Mouse (Mus musculus): ENCODE data around the gene Thbs1. TPM values are rescaled to one million over a fixed set of nuclear protein-coding genes. Genes with fewer than 3 reads are reported as not detected.

Thbs1 gene
- polyA plus RNA-seq (2016; fragmentation: Nextera tagmentation; extraction: Ambion mirVana) = 89.8 and 110 TPM in 2 replicates

- WGBS = under 1% methylated on average over 36 of the region's 36 CpGs
Measured at GRCm38 (mm10) chr2:118111488-118112131, at the start of gene Thbs1. TSS of gene Thbs1 (plus strand) at chr2:118111876.

GRCm38 (mm10) chr2:118064121-118064764 lies 47.4 kb upstream of the Thbs1 start:
- H3K4me3 ChIP-seq = no peak overlapping the region
- 91% methylated on average over 11 of the region's 11 CpGs for WGBS
- no peaks in the 10 kb centered on the region for H3K4me1 ChIP-seq
- H3K36me3 ChIP-seq = no peaks in the 10 kb centered on the region
- no peaks in the 10 kb centered on the region for H3K9me3 ChIP-seq (replicated peaks)
- H3K4me2 ChIP-seq (replicated peaks) = no peak overlapping the region
- H3K9ac ChIP-seq = no peak overlapping the region
- no peak for ATAC-seq (ENCODE audit: low FRiP score)
- no peaks in the 10 kb centered on the region for H3K27me3 ChIP-seq
- no peak overlapping the region for H3K27ac ChIP-seq

More at GRCm38 (mm10) chr2:118111488-118112131, at the start of gene Thbs1:
- Histone ChIP-seq H3K9me3 (replicated peaks) (no peaks in the 10 kb centered on the region), H3K27ac (no peak within 1 kb of the TSS), H3K4me2 (replicated peaks) (peak within 1 kb of the TSS; percentile 92), H3K9ac (peak within 1 kb of the TSS; percentile 59), H3K36me3 (0 out of 2 replicates have a peak, but pooled peaks cover 3% of the 10 kb centered on the region), H3K4me3 (peak within 1 kb of the TSS; percentile 50), H3K27me3 (peaks cover 22% of the 10 kb centered on the region), H3K4me1 (peaks cover 24% of the 10 kb centered on the region)
- ATAC-seq (ENCODE audit: low FRiP score) = peak; percentile 78

- Histone ChIP-seq H3K4me1 (no peaks in the 10 kb centered on the region), H3K4me2 (replicated peaks) (no peak overlapping the region), H3K36me3 (no peaks in the 10 kb centered on the region), H3K27ac (no peak overlapping the region), H3K4me3 (no peak overlapping the region), H3K9ac (no peak overlapping the region), H3K9me3 (replicated peaks) (no peaks in the 10 kb centered on the region), H3K27me3 (no peaks in the 10 kb centered on the region)
- ATAC-seq (ENCODE audit: low FRiP score) = no peak
- 81% methylated on average over 8 of the region's 8 CpGs for WGBS
Measured at GRCm38 (mm10) chr2:118066065-118066770, 45.5 kb upstream of the Thbs1 start.

- H3K27ac ChIP-seq = no peak overlapping the region
- no peaks in the 10 kb centered on the region for H3K27me3 ChIP-seq
- H3K4me1 ChIP-seq = no peaks in the 10 kb centered on the region
- no peaks in the 10 kb centered on the region for H3K36me3 ChIP-seq
- no peak overlapping the region for H3K4me3 ChIP-seq
- H3K9ac ChIP-seq = no peak overlapping the region
- WGBS = 77% methylated on average over 5 of the region's 5 CpGs
- H3K4me2 ChIP-seq (replicated peaks) = no peak overlapping the region
- no peaks in the 10 kb centered on the region for H3K9me3 ChIP-seq (replicated peaks)
- no peak for ATAC-seq (ENCODE audit: low FRiP score)
Measured at GRCm38 (mm10) chr2:118069975-118070374, 41.7 kb upstream of the Thbs1 start.

- Histone ChIP-seq H3K9me3 (replicated peaks) (no peaks in the 10 kb centered on the region), H3K27ac (no peak overlapping the region), H3K4me3 (no peak overlapping the region), H3K9ac (no peak overlapping the region), H3K36me3 (no peaks in the 10 kb centered on the region), H3K4me2 (replicated peaks) (no peak overlapping the region), H3K27me3 (no peaks in the 10 kb centered on the region), H3K4me1 (no peaks in the 10 kb centered on the region)
- WGBS = 85% methylated on average over 7 of the region's 7 CpGs
- no peak for ATAC-seq (ENCODE audit: low FRiP score)
Measured at GRCm38 (mm10) chr2:118072811-118073372, 38.8 kb upstream of the Thbs1 start.

- H3K36me3 ChIP-seq = no peaks in the 10 kb centered on the region
- H3K4me2 ChIP-seq (replicated peaks) = no peak overlapping the region
- 31% methylated on average over 2 of the region's 2 CpGs for WGBS
- no peak overlapping the region for H3K27ac ChIP-seq
- H3K27me3 ChIP-seq = no peaks in the 10 kb centered on the region
- no peaks in the 10 kb centered on the region for H3K9me3 ChIP-seq (replicated peaks)
- no peak overlapping the region for H3K9ac ChIP-seq
- H3K4me1 ChIP-seq = no peaks in the 10 kb centered on the region
- no peak for ATAC-seq (ENCODE audit: low FRiP score)
- H3K4me3 ChIP-seq = no peak overlapping the region
Measured at GRCm38 (mm10) chr2:118074030-118074429, 37.6 kb upstream of the Thbs1 start.

- no peaks in the 10 kb centered on the region for H3K4me1 ChIP-seq
- no peaks in the 10 kb centered on the region for H3K36me3 ChIP-seq
- H3K9me3 ChIP-seq (replicated peaks) = no peaks in the 10 kb centered on the region
- no peak for ATAC-seq (ENCODE audit: low FRiP score)
- H3K9ac ChIP-seq = no peak overlapping the region
- no peak overlapping the region for H3K27ac ChIP-seq
- no peak overlapping the region for H3K4me3 ChIP-seq
- WGBS = 89% methylated on average over 4 of the region's 4 CpGs
- H3K4me2 ChIP-seq (replicated peaks) = no peak overlapping the region
- H3K27me3 ChIP-seq = no peaks in the 10 kb centered on the region
Measured at GRCm38 (mm10) chr2:118075165-118075564, 36.5 kb upstream of the Thbs1 start.

GRCm38 (mm10) chr2:118079131-118079530 lies 32.5 kb upstream of the Thbs1 start:
- ATAC-seq (ENCODE audit: low FRiP score) = no peak
- no peaks in the 10 kb centered on the region for H3K27me3 ChIP-seq
- 88% methylated on average over 4 of the region's 4 CpGs for WGBS
- no peaks in the 10 kb centered on the region for H3K4me1 ChIP-seq
- H3K36me3 ChIP-seq = no peaks in the 10 kb centered on the region
- no peak overlapping the region for H3K27ac ChIP-seq
- H3K4me3 ChIP-seq = no peak overlapping the region
- no peak overlapping the region for H3K9ac ChIP-seq
- H3K4me2 ChIP-seq (replicated peaks) = no peak overlapping the region
- no peaks in the 10 kb centered on the region for H3K9me3 ChIP-seq (replicated peaks)

GRCm38 (mm10) chr2:118081581-118081980 lies 30.1 kb upstream of the Thbs1 start:
- no peak overlapping the region for H3K4me2 ChIP-seq (replicated peaks)
- no peaks in the 10 kb centered on the region for H3K9me3 ChIP-seq (replicated peaks)
- H3K9ac ChIP-seq = no peak overlapping the region
- 82% methylated on average over 5 of the region's 5 CpGs for WGBS
- no peak overlapping the region for H3K27ac ChIP-seq
- no peak for ATAC-seq (ENCODE audit: low FRiP score)
- H3K4me3 ChIP-seq = no peak overlapping the region
- no peaks in the 10 kb centered on the region for H3K4me1 ChIP-seq
- H3K36me3 ChIP-seq = no peaks in the 10 kb centered on the region
- no peaks in the 10 kb centered on the region for H3K27me3 ChIP-seq

- no peak overlapping the region for H3K9ac ChIP-seq
- ATAC-seq (ENCODE audit: low FRiP score) = no peak
- no peaks in the 10 kb centered on the region for H3K9me3 ChIP-seq (replicated peaks)
- H3K36me3 ChIP-seq = no peaks in the 10 kb centered on the region
- 89% methylated on average over 6 of the region's 6 CpGs for WGBS
- H3K4me1 ChIP-seq = no peaks in the 10 kb centered on the region
- no peak overlapping the region for H3K27ac ChIP-seq
- no peaks in the 10 kb centered on the region for H3K27me3 ChIP-seq
- H3K4me3 ChIP-seq = no peak overlapping the region
- no peak overlapping the region for H3K4me2 ChIP-seq (replicated peaks)
Measured at GRCm38 (mm10) chr2:118083652-118084051, 28.0 kb upstream of the Thbs1 start.

- no peak overlapping the region for H3K27ac ChIP-seq
- 78% methylated on average over 3 of the region's 3 CpGs for WGBS
- ATAC-seq (ENCODE audit: low FRiP score) = no peak
Measured at GRCm38 (mm10) chr2:118084693-118085092, 27.0 kb upstream of the Thbs1 start.

GRCm38 (mm10) chr2:118085647-118086046 lies 26.0 kb upstream of the Thbs1 start:
- Histone ChIP-seq H3K9ac (no peak overlapping the region), H3K4me2 (replicated peaks) (no peak overlapping the region), H3K4me1 (no peaks in the 10 kb centered on the region), H3K36me3 (no peaks in the 10 kb centered on the region), H3K27me3 (no peaks in the 10 kb centered on the region), H3K4me3 (no peak overlapping the region), H3K9me3 (replicated peaks) (no peaks in the 10 kb centered on the region), H3K27ac (no peak overlapping the region)
- ATAC-seq (ENCODE audit: low FRiP score) = no peak
- WGBS = 91% methylated on average over 2 of the region's 2 CpGs

More at GRCm38 (mm10) chr2:118084693-118085092, 27.0 kb upstream of the Thbs1 start:
- no peak overlapping the region for H3K4me3 ChIP-seq
- H3K4me2 ChIP-seq (replicated peaks) = no peak overlapping the region
- no peak overlapping the region for H3K9ac ChIP-seq
- no peaks in the 10 kb centered on the region for H3K27me3 ChIP-seq
- no peaks in the 10 kb centered on the region for H3K9me3 ChIP-seq (replicated peaks)
- no peaks in the 10 kb centered on the region for H3K4me1 ChIP-seq
- no peaks in the 10 kb centered on the region for H3K36me3 ChIP-seq

Measured in hindbrain, embryonic 12.5 days (tissue).